Comparison of ENCODE assay signal across 8 mouse cellular contexts in genomic region chr5:117115193-117115767, GRCm38 (mm10). TPM values are rescaled to one million over a fixed set of nuclear protein-coding genes. Genes with fewer than 3 reads are reported as not detected.
A peak's percentile ranks its signal among the peaks of the same experiment; 100 is the strongest.
DNase-seq lines count a peak whose midpoint lies in the region; ATAC-seq and TF ChIP-seq lines count a peak whose summit lies in the region.

No protein-coding gene starts in this region.

- H3K4me2 ChIP-seq in hindbrain, embryonic 12.5 days (replicated peaks), result peak overlapping the region; percentile 92

- H3K36me3 ChIP-seq in forebrain, embryonic 10.5 days (replicated peaks), result peaks cover 37% of the 10 kb centered on the region
- H3K36me3 ChIP-seq in hindbrain, embryonic 12.5 days, result peaks cover 28% of the 10 kb centered on the region
- H3K36me3 ChIP-seq in liver, adult 2 months (ENCODE audit: control insufficient read depth, insufficient read depth, low read length), result peaks cover 15% of the 10 kb centered on the region; the same call in 1 of the 2 replicates

- peaks cover 21% of the 10 kb centered on the region for H3K4me1 ChIP-seq in bone marrow macrophage, adult 2 months (ENCODE audit: control insufficient read depth, insufficient read depth, low read length)
- H3K4me1 ChIP-seq in forebrain, embryonic 10.5 days, result peaks cover 29% of the 10 kb centered on the region
- H3K4me1 ChIP-seq in hindbrain, embryonic 12.5 days, result peaks cover 18% of the 10 kb centered on the region
- peaks cover 11% of the 10 kb centered on the region; the same call in 1 of the 2 replicates for H3K4me1 ChIP-seq in liver, adult 2 months (ENCODE audit: control insufficient read depth, insufficient read depth, low read length)

- H3K27ac ChIP-seq in bone marrow macrophage, adult 2 months (ENCODE audit: insufficient read depth, low read depth, low read length), result peak overlapping the region; percentile 33
- H3K27ac ChIP-seq in forebrain, embryonic 10.5 days, result peak overlapping the region; percentile 100
- peak overlapping the region; percentile 84 for H3K27ac ChIP-seq in hindbrain, embryonic 12.5 days
- H3K27ac ChIP-seq in liver, adult 2 months (replicated peaks; ENCODE audit: insufficient read depth, low read depth, low read length), result peak overlapping the region; percentile 79

- peaks cover under 1% of the 10 kb centered on the region; the same call in 1 of the 2 replicates for H3K27me3 ChIP-seq in forebrain, embryonic 10.5 days (ENCODE audit: poor library complexity, severe bottlenecking)
- no peaks in the 10 kb centered on the region for H3K27me3 ChIP-seq in hindbrain, embryonic 12.5 days
- H3K27me3 ChIP-seq in liver, adult 2 months (ENCODE audit: control insufficient read depth, insufficient read depth, low read length), result no peaks in the 10 kb centered on the region

- H3K4me3 ChIP-seq in bone marrow macrophage, adult 2 months (ENCODE audit: insufficient read depth, low read length), result peak overlapping the region; percentile 79
- H3K4me3 ChIP-seq in forebrain, embryonic 10.5 days, result peak overlapping the region; percentile 96
- peak overlapping the region; percentile 92 for H3K4me3 ChIP-seq in hindbrain, embryonic 12.5 days
- H3K4me3 ChIP-seq in liver, adult 2 months (ENCODE audit: insufficient read depth, low read depth, low read length), result peak overlapping the region; percentile 73

- no peak for TF ChIP-seq POLR2A in bone marrow macrophage, adult 2 months (IDR thresholded peaks at IDR 0.05; ENCODE audit: borderline replicate concordance, low read depth, low read length)
- TF ChIP-seq POLR2A in liver, adult 2 months (IDR thresholded peaks at IDR 0.05; ENCODE audit: extremely low read depth, insufficient read depth, low read length), result no peak

- no peak for TF ChIP-seq CTCF in bone marrow macrophage, adult 2 months (IDR thresholded peaks at IDR 0.05; ENCODE audit: low read depth, low read length)
- no peak for TF ChIP-seq CTCF in liver, adult 2 months (IDR thresholded peaks at IDR 0.05; ENCODE audit: low read depth, low read length)

- DNase-seq in thymus, adult 18-20 months, result peak; percentile 48 to 57
- no peak for DNase-seq in thymus, postnatal 4 days
- DNase-seq in forebrain, embryonic 10.5 days (ENCODE audit: extremely low spot score, low spot score), result peak; percentile 47
- peak; percentile 72 for DNase-seq in liver, adult 2 months (ENCODE audit: extremely low read depth, low read depth, low spot score)
- DNase-seq in natural killer cell, adult 2 months (ENCODE audit: low spot score in 2 of 2), result peak; percentile 26 to 34
- DNase-seq in left cerebral cortex, adult 11 months (ENCODE audit: low spot score), result no peak

- H3K9ac ChIP-seq in hindbrain, embryonic 12.5 days, result peak overlapping the region; percentile 91
- peak overlapping the region; percentile 85 for H3K9ac ChIP-seq in liver, adult 2 months (ENCODE audit: low read depth, low read length)

- peak; percentile 7 for ATAC-seq in hindbrain, embryonic 12.5 days (ENCODE audit: low FRiP score)

- peaks cover 7% of the 10 kb centered on the region; the same call in 1 of the 2 replicates for H3K79me2 ChIP-seq in liver, adult 2 months (ENCODE audit: control insufficient read depth, insufficient read depth, low read length)

- H3K9me3 ChIP-seq in forebrain, embryonic 10.5 days, result no peaks in the 10 kb centered on the region
- no peaks in the 10 kb centered on the region for H3K9me3 ChIP-seq in hindbrain, embryonic 12.5 days (replicated peaks)

- WGBS in forebrain, embryonic 10.5 days, result under 1% methylated on average over 42 of the region's 43 CpGs
- WGBS in hindbrain, embryonic 12.5 days, result under 1% methylated on average over 36 of the region's 43 CpGs
- 1% methylated on average over 43 of the region's 43 CpGs for WGBS in liver, adult 2 months

RNA-seq across cellular contexts. Expression of gene Suds3, which starts 0.6 kb away (rescaled TPM):
- 50.7 and 51.4 TPM in 2 replicates for polyA plus RNA-seq in bone marrow macrophage, adult 2 months (2012; ENCODE audit: insufficient read depth, insufficient read length, missing spikeins)
- polyA plus RNA-seq in forebrain, embryonic 10.5 days (2016; fragmentation: Nextera tagmentation; extraction: Ambion mirVana), result 78.5 and 81.4 TPM in 2 replicates
- 118 and 120 TPM in 2 replicates for polyA plus RNA-seq in hindbrain, embryonic 12.5 days (2016; fragmentation: Nextera tagmentation; extraction: Ambion mirVana)
- total RNA-seq in liver, adult 2 months (2014; rRNA removed), result 59.9 and 61.4 TPM in 2 replicates
- polyA plus RNA-seq in liver, adult 2 months (2012; rRNA removed), result 77.1 and 82.8 TPM in 2 replicates

RNA-seq across cellular contexts. Expression of gene Taok3, which starts 4.6 kb away (rescaled TPM):
- 110 and 112 TPM in 2 replicates for polyA plus RNA-seq in bone marrow macrophage, adult 2 months (2012; ENCODE audit: insufficient read depth, insufficient read length, missing spikeins)
- polyA plus RNA-seq in forebrain, embryonic 10.5 days (2016; fragmentation: Nextera tagmentation; extraction: Ambion mirVana), result 9.3 and 9.4 TPM in 2 replicates
- 30.6 and 31.8 TPM in 2 replicates for polyA plus RNA-seq in hindbrain, embryonic 12.5 days (2016; fragmentation: Nextera tagmentation; extraction: Ambion mirVana)
- 23.0 and 27.9 TPM in 2 replicates for total RNA-seq in liver, adult 2 months (2014; rRNA removed)
- polyA plus RNA-seq in liver, adult 2 months (2012; rRNA removed), result 14.7 and 16.2 TPM in 2 replicates

Comparison
In these comparisons a context has a peak if more than half of its experiments do, and no peak if none do; other contexts are left out.
1. DNase-seq: peak in thymus, adult 18-20 months (2 of 2), forebrain, embryonic 10.5 days (single experiment), liver, adult 2 months (single experiment) and natural killer cell, adult 2 months (2 of 2); none in thymus, postnatal 4 days (single experiment) and left cerebral cortex, adult 11 months (single experiment).
2. H3K27ac ChIP-seq: peak in every context shown above with its lines; median percentile 100 in forebrain, embryonic 10.5 days; 84 in hindbrain, embryonic 12.5 days; 79 in liver, adult 2 months; 33 in bone marrow macrophage, adult 2 months.
3. Peak in every context shown above with its lines, with median percentiles within 50 percentile points of each other: H3K4me3 ChIP-seq.